Mouse (Mus musculus): ENCODE measurements at regions not wholly inside any gene's neighbourhood (a gene's known extent, or its start where the extent isn't known, plus 50 kb on each side); places are given as distances from the start of the nearest gene placed in this dataset.
A peak's percentile ranks its signal among the peaks of the same experiment; 100 is the strongest.

GRCm38 (mm10) chr10:121150668-121151067 is 116.9 kb downstream of the Wif1 start:
- no peak for DNase-seq (ENCODE audit: low spot score in 2 of 2)
- no peak for TF ChIP-seq CTCF (conservative IDR thresholded peaks at IDR 0.05)

GRCm38 (mm10) chr10:121153625-121154024 is 119.9 kb downstream of the Wif1 start:
- TF ChIP-seq CTCF (conservative IDR thresholded peaks at IDR 0.05): no peak
- no peak for DNase-seq (ENCODE audit: low spot score in 2 of 2)
- Histone ChIP-seq H3K27ac (no peak overlapping the region), H3K4me3 (no peak overlapping the region)

More at GRCm38 (mm10) chr10:121150668-121151067, 116.9 kb downstream of the Wif1 start:
- H3K27ac ChIP-seq: no peak overlapping the region
- H3K4me3 ChIP-seq: no peak overlapping the region

DNA sequence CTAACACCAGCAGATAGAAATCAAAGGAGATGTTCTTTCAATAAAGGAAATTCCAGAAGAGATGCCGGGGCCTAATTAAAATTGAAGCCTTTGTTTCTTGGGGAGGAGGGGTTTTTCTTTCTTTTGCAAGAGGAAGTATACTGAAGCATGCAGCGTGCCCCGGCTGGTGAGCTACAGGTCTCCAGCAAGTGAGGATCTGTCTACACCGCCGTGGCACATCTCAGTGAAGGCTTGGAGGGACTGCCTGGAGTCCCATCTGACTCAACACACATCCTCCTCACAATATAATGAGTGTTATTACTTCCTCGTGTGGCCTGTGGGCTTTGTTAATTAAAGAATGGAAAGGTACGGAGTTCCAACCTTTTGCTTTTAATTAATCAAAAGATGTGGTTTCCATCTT is 126.7 kb downstream of the Wif1 start:
- Histone ChIP-seq H3K4me3 (no peak overlapping the region), H3K27ac (no peak overlapping the region)
- no peak for TF ChIP-seq CTCF (conservative IDR thresholded peaks at IDR 0.05)
- DNase-seq (ENCODE audit: low spot score in 2 of 2): no peak

DNA sequence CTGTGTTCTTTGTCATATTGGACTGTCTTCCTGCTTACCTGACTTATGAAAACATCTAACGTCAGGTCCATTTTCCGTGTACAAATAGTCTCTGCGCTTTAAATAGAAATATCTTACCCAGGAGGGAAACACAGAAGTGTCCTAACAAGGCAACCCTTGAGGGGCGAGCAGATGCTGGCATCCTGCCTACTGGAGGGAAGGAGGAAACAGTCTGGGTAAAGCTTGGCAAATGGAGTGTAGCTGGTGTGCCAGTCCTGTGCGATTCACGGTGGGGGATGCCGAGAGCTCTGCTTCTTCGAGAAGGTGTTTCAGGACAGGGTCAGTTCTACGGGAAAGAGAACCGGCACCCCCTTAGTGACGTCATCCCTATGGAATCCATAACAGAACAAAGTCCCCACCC is 127.4 kb downstream of the Wif1 start:
- TF ChIP-seq CTCF (conservative IDR thresholded peaks at IDR 0.05): no peak
- no peak overlapping the region for H3K27ac ChIP-seq
- DNase-seq (ENCODE audit: low spot score in 2 of 2): no peak
- H3K4me3 ChIP-seq: no peak overlapping the region

GRCm38 (mm10) chr10:121174022-121174421 is 140.3 kb downstream of the Wif1 start:
- no peak for DNase-seq (ENCODE audit: low spot score in 2 of 2)
- Histone ChIP-seq H3K27ac (no peak overlapping the region), H3K4me3 (no peak overlapping the region)
- no peak for TF ChIP-seq CTCF (conservative IDR thresholded peaks at IDR 0.05)

- no peak for DNase-seq (ENCODE audit: low spot score in 2 of 2)
- TF ChIP-seq CTCF (conservative IDR thresholded peaks at IDR 0.05): no peak
- Histone ChIP-seq H3K4me3 (no peak overlapping the region), H3K27ac (no peak overlapping the region)
Measured at GRCm38 (mm10) chr10:121189139-121189538, 155.4 kb downstream of the Wif1 start.

DNA sequence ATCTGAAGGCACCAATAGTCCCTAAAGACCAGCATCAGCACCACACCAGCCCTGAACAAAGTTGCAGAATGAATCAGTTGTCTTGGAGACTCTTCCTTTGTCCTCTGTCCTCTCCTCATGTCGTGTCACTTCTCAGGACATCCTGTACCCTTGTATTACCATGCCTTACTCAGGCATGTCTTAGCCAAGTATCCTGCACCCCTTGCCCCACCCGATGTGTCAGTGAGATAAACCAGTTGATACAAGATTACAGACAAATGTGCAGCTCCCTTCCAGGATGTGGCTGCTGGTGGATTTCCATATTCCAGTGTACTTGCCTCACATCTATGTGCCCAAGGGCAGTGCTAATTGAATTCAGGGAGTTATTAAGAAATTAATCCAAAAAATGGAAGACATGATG is 151.8 kb downstream of the Tbc1d30 start:
- DNase-seq (ENCODE audit: low spot score in 2 of 2): no peak
- Histone ChIP-seq H3K27ac (no peak overlapping the region), H3K4me3 (no peak overlapping the region)
- no peak for TF ChIP-seq CTCF (conservative IDR thresholded peaks at IDR 0.05)

DNA sequence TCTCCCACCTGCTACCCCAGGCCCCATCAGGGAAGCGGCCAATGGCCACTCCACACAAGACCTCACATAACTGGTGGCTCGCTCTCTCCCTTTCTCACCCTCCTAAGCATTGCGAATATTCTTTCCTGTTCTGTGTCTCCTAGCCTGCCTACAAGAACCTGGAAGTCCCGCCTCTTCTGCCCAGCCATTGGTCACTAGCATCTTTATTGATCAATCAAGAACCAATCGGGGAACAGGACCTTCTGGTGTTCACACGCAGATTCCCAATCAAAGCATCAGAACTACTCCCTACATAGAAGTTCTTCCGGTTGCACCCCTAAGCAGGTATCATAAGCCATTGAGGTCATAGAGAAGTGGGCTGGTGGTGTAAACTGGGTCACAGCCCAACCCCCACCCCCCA is 148.5 kb downstream of the Tbc1d30 start:
- DNase-seq (ENCODE audit: low spot score in 2 of 2): no peak
- H3K4me3 ChIP-seq: no peak overlapping the region
- no peak for TF ChIP-seq CTCF (conservative IDR thresholded peaks at IDR 0.05)

GRCm38 (mm10) chr10:121205551-121205950 is 145.5 kb downstream of the Tbc1d30 start:
- no peak overlapping the region for H3K27ac ChIP-seq
- TF ChIP-seq CTCF (conservative IDR thresholded peaks at IDR 0.05): no peak
- no peak for DNase-seq (ENCODE audit: low spot score in 2 of 2)
- H3K4me3 ChIP-seq: no peak overlapping the region

More for the DNA sequence above, 148.5 kb downstream of the Tbc1d30 start:
- H3K27ac ChIP-seq: no peak overlapping the region

DNA sequence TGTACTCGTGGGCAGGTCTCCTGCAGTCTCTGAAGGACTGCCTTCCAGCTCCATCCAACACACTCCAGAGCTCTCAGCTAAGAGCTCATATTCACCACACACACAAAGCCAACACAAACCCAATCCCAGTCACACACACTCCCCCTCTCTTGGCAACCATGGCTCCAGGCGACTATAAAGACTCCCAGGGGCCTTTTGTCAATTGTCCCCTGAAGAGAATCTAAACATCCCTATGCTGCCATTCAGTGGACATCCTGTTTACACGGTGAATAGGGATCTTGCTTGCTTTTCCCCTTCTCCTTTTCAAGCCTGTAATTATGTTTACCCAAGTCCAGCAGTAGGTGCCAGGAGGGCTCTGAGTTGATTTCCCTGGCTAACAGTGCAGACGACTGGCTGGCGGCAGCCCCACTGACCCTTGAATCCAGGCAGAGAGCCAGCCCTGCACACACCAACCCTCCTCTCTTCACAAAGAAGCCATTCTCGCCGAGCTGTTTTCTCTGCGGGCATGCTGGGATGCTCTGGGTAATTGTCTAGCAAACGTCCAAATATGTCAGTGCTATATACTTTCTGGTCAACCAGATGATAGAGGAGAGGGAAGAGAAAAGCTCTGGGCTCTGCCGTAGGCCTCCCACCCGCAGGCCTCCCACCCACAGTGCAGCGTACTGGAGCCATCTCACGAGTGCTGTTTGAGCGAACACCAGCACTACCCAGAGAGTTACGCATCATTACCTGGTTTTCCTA is 144.9 kb downstream of the Tbc1d30 start:
- TF ChIP-seq CTCF (conservative IDR thresholded peaks at IDR 0.05): 0 out of 2 replicates have a peak, but pooled peaks have one; percentile 6
- H3K4me3 ChIP-seq: no peak overlapping the region
- DNase-seq (ENCODE audit: low spot score in 2 of 2): peak; percentile 57 to 64
- H3K27ac ChIP-seq: no peak overlapping the region

DNA sequence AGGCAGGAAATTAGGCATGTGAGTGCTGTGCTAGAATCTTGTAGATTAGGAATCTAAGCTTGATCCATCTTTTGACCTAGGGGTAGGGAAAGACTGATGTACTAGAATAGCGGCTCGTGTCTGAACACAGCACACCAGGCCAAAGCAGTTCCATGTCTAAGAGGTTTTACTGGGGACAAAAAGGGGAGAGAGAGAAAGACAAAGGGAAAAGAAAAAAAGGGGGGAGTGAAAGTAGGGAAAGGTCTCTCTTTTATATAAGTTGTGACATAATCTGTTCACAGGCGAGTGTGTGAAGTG is 144.4 kb downstream of the Tbc1d30 start:
- Histone ChIP-seq H3K4me3 (no peak overlapping the region), H3K27ac (no peak overlapping the region)
- no peak for TF ChIP-seq CTCF (conservative IDR thresholded peaks at IDR 0.05)
- no peak for DNase-seq (ENCODE audit: low spot score in 2 of 2)

Data from layer of hippocampus, adult 2 months (tissue).